Mouse (Mus musculus): ENCODE measurements at regions not wholly inside any gene's neighbourhood (a gene's known extent, or its start where the extent isn't known, plus 50 kb on each side); places are given as distances from the start of the nearest gene placed in this dataset.

GRCm38 (mm10) chr12:54262236-54263005, 58.8 kb upstream of the Egln3 start:
- ATAC-seq (ENCODE audit: insufficient read depth, low FRiP score): no peak
- no peak overlapping the region for H3K27ac ChIP-seq (ENCODE audit: low read length)
- no peak overlapping the region for H3K9ac ChIP-seq (ENCODE audit: low read length)
- 81% methylated on average over 11 of the region's 11 CpGs for WGBS
- no peaks in the 10 kb centered on the region for H3K9me3 ChIP-seq (replicated peaks; ENCODE audit: control insufficient read depth, low read length)
- peaks cover 18% of the 10 kb centered on the region for H3K4me1 ChIP-seq (ENCODE audit: control insufficient read depth, insufficient read depth, low read length)
- H3K27me3 ChIP-seq (ENCODE audit: control insufficient read depth, insufficient read depth, low read length): no peaks in the 10 kb centered on the region
- H3K4me3 ChIP-seq (replicated peaks; ENCODE audit: low read length): no peak overlapping the region
- H3K4me2 ChIP-seq (ENCODE audit: low read depth, low read length): no peak overlapping the region
- no peaks in the 10 kb centered on the region for H3K36me3 ChIP-seq (ENCODE audit: control insufficient read depth, insufficient read depth, low read length)

DNA sequence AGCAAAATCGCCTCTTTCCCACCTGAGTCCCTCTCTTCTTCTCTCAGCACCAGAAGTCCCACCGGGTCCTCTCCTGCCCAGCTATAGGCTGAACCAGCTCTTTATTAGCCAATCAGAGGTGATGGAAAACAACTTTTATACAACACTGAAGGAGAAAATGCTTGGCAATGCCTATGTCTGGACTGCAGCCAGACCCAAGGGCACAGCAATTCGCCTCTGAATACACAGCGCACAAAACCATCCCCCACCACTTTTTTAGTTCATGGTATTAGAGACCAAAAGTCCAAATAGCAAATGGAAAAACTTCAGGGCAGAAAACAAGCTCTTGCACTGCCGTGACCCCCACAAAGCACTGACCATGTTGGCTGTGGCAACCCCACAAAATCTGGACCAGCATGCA, 57.8 kb upstream of the Egln3 start:
- no peaks in the 10 kb centered on the region for H3K36me3 ChIP-seq (ENCODE audit: control insufficient read depth, insufficient read depth, low read length)
- H3K4me2 ChIP-seq (ENCODE audit: low read depth, low read length): no peak overlapping the region
- H3K27ac ChIP-seq (ENCODE audit: low read length): no peak overlapping the region
- no peak overlapping the region for H3K4me3 ChIP-seq (replicated peaks; ENCODE audit: low read length)
- H3K4me1 ChIP-seq (ENCODE audit: control insufficient read depth, insufficient read depth, low read length): peaks cover 23% of the 10 kb centered on the region
- no peak overlapping the region for H3K9ac ChIP-seq (ENCODE audit: low read length)
- 89% methylated on average over 5 of the region's 5 CpGs for WGBS
- no peak for ATAC-seq (ENCODE audit: insufficient read depth, low FRiP score)
- no peaks in the 10 kb centered on the region for H3K27me3 ChIP-seq (ENCODE audit: control insufficient read depth, insufficient read depth, low read length)
- no peaks in the 10 kb centered on the region for H3K9me3 ChIP-seq (replicated peaks; ENCODE audit: control insufficient read depth, low read length)

GRCm38 (mm10) chr12:54260502-54260901, 56.8 kb upstream of the Egln3 start:
- H3K27me3 ChIP-seq (ENCODE audit: control insufficient read depth, insufficient read depth, low read length): no peaks in the 10 kb centered on the region
- no peak overlapping the region for H3K9ac ChIP-seq (ENCODE audit: low read length)
- no peak for ATAC-seq (ENCODE audit: insufficient read depth, low FRiP score)
- H3K36me3 ChIP-seq (ENCODE audit: control insufficient read depth, insufficient read depth, low read length): no peaks in the 10 kb centered on the region
- WGBS: 63% methylated on average over 6 of the region's 6 CpGs
- H3K27ac ChIP-seq (ENCODE audit: low read length): no peak overlapping the region
- peaks cover 22% of the 10 kb centered on the region for H3K4me1 ChIP-seq (ENCODE audit: control insufficient read depth, insufficient read depth, low read length)
- H3K9me3 ChIP-seq (replicated peaks; ENCODE audit: control insufficient read depth, low read length): no peaks in the 10 kb centered on the region
- H3K4me2 ChIP-seq (ENCODE audit: low read depth, low read length): no peak overlapping the region
- H3K4me3 ChIP-seq (replicated peaks; ENCODE audit: low read length): no peak overlapping the region

DNA sequence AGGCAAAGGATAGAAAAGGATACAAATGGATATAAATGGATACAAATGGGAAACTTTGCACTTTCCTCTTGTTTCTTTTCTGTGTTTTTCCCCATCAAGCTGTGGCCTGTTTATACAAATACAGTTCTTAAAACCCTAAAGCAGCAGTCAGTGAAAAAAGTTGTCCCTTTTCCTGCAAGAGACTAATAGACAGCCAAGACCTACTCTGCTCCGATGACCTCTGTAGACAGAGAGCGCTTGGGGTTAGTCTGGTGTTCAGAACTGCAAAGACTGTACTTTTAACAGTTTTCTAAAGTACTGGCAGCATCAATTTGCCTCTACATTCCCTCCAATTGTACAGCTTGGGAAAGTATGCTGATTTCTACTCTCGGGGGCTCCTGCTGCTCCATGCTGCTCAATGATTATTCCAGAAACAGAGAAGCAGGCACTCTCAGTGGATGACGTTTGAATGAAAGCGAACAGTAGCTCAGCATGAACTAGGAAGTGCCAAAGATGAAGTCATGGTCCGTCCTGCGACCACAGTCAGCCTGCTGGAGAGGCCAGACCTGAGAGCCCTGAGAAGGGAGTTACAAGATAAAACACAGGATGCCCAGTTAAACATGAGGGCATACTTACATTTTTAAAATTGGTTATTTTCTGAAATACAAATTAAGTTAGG, 54.2 kb upstream of the Egln3 start:
- no peak overlapping the region for H3K4me2 ChIP-seq (ENCODE audit: low read depth, low read length)
- 65% methylated on average over 7 of the region's 7 CpGs for WGBS
- H3K36me3 ChIP-seq (ENCODE audit: control insufficient read depth, insufficient read depth, low read length): no peaks in the 10 kb centered on the region
- ATAC-seq (ENCODE audit: insufficient read depth, low FRiP score): no peak
- peaks cover 6% of the 10 kb centered on the region for H3K4me1 ChIP-seq (ENCODE audit: control insufficient read depth, insufficient read depth, low read length)
- no peak overlapping the region for H3K27ac ChIP-seq (ENCODE audit: low read length)
- no peak overlapping the region for H3K4me3 ChIP-seq (replicated peaks; ENCODE audit: low read length)
- H3K9ac ChIP-seq (ENCODE audit: low read length): no peak overlapping the region
- H3K27me3 ChIP-seq (ENCODE audit: control insufficient read depth, insufficient read depth, low read length): no peaks in the 10 kb centered on the region
- no peaks in the 10 kb centered on the region for H3K9me3 ChIP-seq (replicated peaks; ENCODE audit: control insufficient read depth, low read length)

DNA sequence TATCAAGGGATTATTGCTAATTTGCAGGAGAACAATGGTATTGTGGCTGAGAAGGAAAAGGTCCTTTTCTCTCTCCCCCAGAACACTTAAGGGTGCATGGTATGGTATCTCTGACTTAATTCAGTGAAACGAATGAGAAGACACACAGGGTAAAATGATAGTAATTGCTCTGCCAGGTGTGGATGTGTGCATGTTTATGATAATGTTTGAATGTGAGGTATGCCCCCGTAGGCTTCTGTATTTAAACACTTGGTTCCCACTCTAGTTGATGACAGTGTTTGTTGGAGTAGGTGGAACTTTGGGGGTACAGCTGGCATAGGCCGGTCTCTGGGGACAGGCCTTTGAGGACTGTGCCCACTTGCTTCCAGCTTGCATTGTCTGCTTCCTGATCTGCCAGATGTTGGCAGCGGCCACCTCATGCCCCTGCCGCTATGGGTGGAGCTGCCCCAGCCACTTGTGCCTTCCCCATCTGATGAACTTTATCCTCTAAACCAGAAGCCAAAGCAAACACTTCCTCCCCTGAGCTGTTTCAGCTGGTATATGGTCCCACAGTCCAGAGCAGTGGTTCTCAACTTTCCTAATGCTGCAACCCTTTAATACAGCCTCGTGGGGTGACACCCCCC, 53.0 kb upstream of the Egln3 start:
- no peak overlapping the region for H3K27ac ChIP-seq (ENCODE audit: low read length)
- no peaks in the 10 kb centered on the region for H3K27me3 ChIP-seq (ENCODE audit: control insufficient read depth, insufficient read depth, low read length)
- 65% methylated on average over 6 of the region's 6 CpGs for WGBS
- no peak overlapping the region for H3K4me2 ChIP-seq (ENCODE audit: low read depth, low read length)
- H3K9ac ChIP-seq (ENCODE audit: low read length): no peak overlapping the region
- H3K36me3 ChIP-seq (ENCODE audit: control insufficient read depth, insufficient read depth, low read length): no peaks in the 10 kb centered on the region
- peaks cover 14% of the 10 kb centered on the region for H3K4me1 ChIP-seq (ENCODE audit: control insufficient read depth, insufficient read depth, low read length)
- peak; percentile 80 for ATAC-seq (ENCODE audit: insufficient read depth, low FRiP score)
- no peaks in the 10 kb centered on the region for H3K9me3 ChIP-seq (replicated peaks; ENCODE audit: control insufficient read depth, low read length)
- H3K4me3 ChIP-seq (replicated peaks; ENCODE audit: low read length): no peak overlapping the region

Measured in stomach, embryonic 16.5 days (tissue).